Mouse (Mus musculus) liver, embryonic 14.5 days (tissue): ENCODE data around the gene Tubb1. TPM values are rescaled to one million over a fixed set of nuclear protein-coding genes. Genes with fewer than 3 reads are reported as not detected.

Experiments
- ATAC-seq: fragments of 200-750 bp; cut with Nextera tagmentation; 2 replicates; pipeline ENCODE4 v1.8.0; 2017; ENCODE audit warnings: moderate number of reproducible peaks, mild to moderate bottlenecking, moderate library complexity; ENCODE audit not compliant: insufficient read depth
- DNase-seq, 3 experiments: peaks; one replicate each; pipeline ENCODE4 v3.0.0-alpha.2; 2012 to 2013; ENCODE audit warnings: low read depth in 3 of 3, low spot score in 3 of 3
- H3K27ac ChIP-seq: fragments of 300-500 bp; sonication (generic); 2 replicates; pipeline ENCODE4 v1.5.1; 2014; ENCODE audit warnings: moderate library complexity, mild to moderate bottlenecking, control low read depth, inconsistent platforms
- H3K27me3 ChIP-seq: fragments of 300-500 bp; sonication (generic); 2 replicates; pipeline ENCODE4 v1.6.1; 2014; ENCODE audit warnings: mild to moderate bottlenecking, low read length, moderate library complexity; ENCODE audit not compliant: control insufficient read depth, insufficient read depth
- H3K36me3 ChIP-seq: fragments of 300-500 bp; sonication (generic); replicated peaks from 2 replicates; pipeline ENCODE4 v1.6.1; 2014; ENCODE audit warnings: low read depth; ENCODE audit not compliant: control insufficient read depth, insufficient read depth
- H3K4me1 ChIP-seq, 2 experiments: fragments of 200-500 bp in 1 of 2; fragments of 300-500 bp in 1 of 2; sonication (generic) in 1 of 2; replicated peaks; 2 replicates each; pipeline ENCODE4 v1.6.1; 2012 to 2014; ENCODE audit warnings: antibody characterized with exemption in 1 of 2, inconsistent platforms in 1 of 2, low read length in 1 of 2; ENCODE audit not compliant: control insufficient read depth in 2 of 2, insufficient read depth in 2 of 2
- H3K4me2 ChIP-seq: fragments of 300-500 bp; sonication (generic); 2 replicates; pipeline ENCODE4 v1.6.1; 2014; ENCODE audit warnings: low read depth, mild to moderate bottlenecking, control low read depth, moderate library complexity
- H3K4me3 ChIP-seq, 2 experiments: fragments of 200-500 bp in 1 of 2; fragments of 300-500 bp in 1 of 2; sonication (generic) in 1 of 2; 2 replicates each; pipeline ENCODE4 v1.5.1; 2012 to 2014; ENCODE audit warnings: low read depth in 2 of 2, low read length in 2 of 2, mild to moderate bottlenecking in 2 of 2, control low read depth in 1 of 2, inconsistent platforms in 1 of 2, moderate library complexity in 1 of 2; ENCODE audit not compliant: insufficient read depth in 1 of 2
- H3K9ac ChIP-seq: fragments of 300-500 bp; sonication (generic); replicated peaks from 2 replicates; pipeline ENCODE4 v1.6.1; 2014; ENCODE audit warnings: mild to moderate bottlenecking, control low read depth, moderate library complexity
- H3K9me3 ChIP-seq: fragments of 300-500 bp; sonication (generic); 2 replicates; pipeline ENCODE4 v1.6.1; 2016; ENCODE audit warnings: low read length, mixed read lengths; ENCODE audit not compliant: control insufficient read depth
- CTCF ChIP-seq: IDR thresholded peaks from 2 replicates; pipeline ENCODE4 v1.5.1; 2016; ENCODE audit warnings: antibody characterized with exemption, low read depth, control low read depth
- EP300 ChIP-seq: IDR thresholded peaks from 2 replicates; pipeline ENCODE4 v1.6.1; 2016; ENCODE audit warnings: antibody characterized with exemption, low read depth
- WGBS: fragments of 180-500 bp; shearing (Covaris S2); extraction: QIAGEN DNeasy Blood & Tissue Kit; methylation state at CpG from one replicate; pipeline ENCODE4 v1.1.7; 2014; ENCODE audit not compliant: insufficient replicate concordance; 5-methylcytosine and 5-hydroxymethylcytosine counted together
- polyA plus RNA-seq, 2 experiments: library from polyadenylated mRNA; depleted of rRNA in 1 of 2; stranded (reverse) in 1 of 2; unstranded in 1 of 2; fragments of >200 nt; fragmentation: Nextera tagmentation in 1 of 2; extraction: Ambion mirVana in 1 of 2; gene quantifications; 2 replicates each; pipeline versions ENCODE4 v1.2.1 to v1.2.3; 2012 to 2014

Gene Tubb1
- polyA plus RNA-seq, 2 experiments, result 24.3 to 24.9 TPM

DNA sequence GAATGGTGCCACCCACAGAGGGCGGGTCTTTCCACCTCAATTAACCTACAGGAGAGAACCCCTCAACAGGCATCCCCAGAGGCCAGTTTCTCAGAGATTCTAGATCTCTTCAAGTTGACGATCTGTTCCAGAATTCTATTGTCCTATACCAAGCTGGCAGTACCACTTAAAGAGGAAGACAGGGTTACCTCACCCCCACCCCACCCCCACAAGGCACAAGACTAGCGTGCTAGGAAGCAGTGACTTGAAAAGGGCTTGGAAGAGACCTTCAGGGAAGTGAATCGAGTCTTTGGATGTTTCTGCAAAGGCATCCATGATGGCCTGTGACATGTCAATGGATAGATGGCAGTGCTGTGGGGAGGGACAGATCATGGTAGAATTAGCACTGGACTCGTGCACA, 28.3 kb downstream of the Tubb1 start:
- TF ChIP-seq EP300 (no peak), CTCF (no peak)
- no peak overlapping the region for H3K27ac ChIP-seq
- 51% methylated on average over 5 of the region's 5 CpGs for WGBS
- H3K4me2 ChIP-seq, result no peak overlapping the region
- no peaks in the 10 kb centered on the region for H3K36me3 ChIP-seq
- ATAC-seq, result no peak
- H3K4me1 ChIP-seq, result peaks cover under 1 to 1% of the 10 kb centered on the region in 2 experiments
- no peaks in the 10 kb centered on the region for H3K9me3 ChIP-seq
- no peak overlapping the region for H3K4me3 ChIP-seq
- H3K27me3 ChIP-seq, result no peaks in the 10 kb centered on the region
- no peak for DNase-seq
- H3K9ac ChIP-seq, result no peak overlapping the region

DNA sequence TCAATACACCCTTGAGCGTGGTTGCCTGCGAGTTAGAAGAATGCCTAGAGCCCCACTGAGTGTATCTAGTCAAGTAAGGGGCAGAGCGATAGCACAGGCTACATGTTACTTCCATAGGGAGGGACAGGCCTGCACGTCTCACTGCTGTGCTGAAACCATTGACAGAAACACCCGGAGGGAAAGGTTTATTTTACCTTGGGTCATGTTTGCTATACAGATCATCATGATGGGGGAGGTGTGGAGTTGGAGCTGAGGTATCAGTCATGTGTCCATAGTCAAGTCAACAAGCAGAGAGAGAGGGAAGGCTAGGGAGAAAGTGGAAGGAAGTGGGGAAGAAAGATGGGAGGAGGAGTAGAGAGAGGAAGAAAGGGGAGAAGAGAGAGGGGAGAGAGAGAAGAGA, 36.5 kb downstream of the Tubb1 start:
- H3K9me3 ChIP-seq, result no peaks in the 10 kb centered on the region
- no peaks in the 10 kb centered on the region for H3K36me3 ChIP-seq
- H3K9ac ChIP-seq, result no peak overlapping the region
- peaks cover 0 to 2% of the 10 kb centered on the region in 2 experiments; a peak in 1 of 4 replicates for H3K4me1 ChIP-seq
- no peak for TF ChIP-seq EP300
- no peak for TF ChIP-seq CTCF
- H3K27me3 ChIP-seq, result no peaks in the 10 kb centered on the region
- no peak overlapping the region for H3K27ac ChIP-seq
- H3K4me2 ChIP-seq, result no peak overlapping the region
- WGBS, result 58% methylated on average over 5 of the region's 5 CpGs
- no peak overlapping the region for H3K4me3 ChIP-seq
- no peak for ATAC-seq
- DNase-seq, result no peak

DNA sequence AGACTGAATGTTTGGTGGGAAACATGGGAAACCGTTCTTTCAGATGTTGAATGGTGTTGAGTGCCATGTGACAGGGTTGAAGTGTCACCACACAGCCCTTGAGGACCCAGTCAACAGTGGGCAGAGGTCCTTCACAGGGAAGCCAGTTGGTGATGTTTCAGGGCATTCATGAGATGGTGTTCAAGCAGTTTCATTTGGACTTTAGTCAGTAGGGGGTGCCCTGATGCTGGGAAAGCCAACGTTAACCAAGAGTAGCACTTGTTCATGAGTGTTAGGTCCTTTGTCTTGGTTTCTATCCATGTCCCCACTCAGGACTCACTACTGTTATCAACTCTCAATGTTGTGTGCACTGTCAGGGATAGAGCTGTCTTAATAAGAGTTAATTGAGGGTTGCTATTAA, 42.4 kb downstream of the Tubb1 start:
- 41% methylated on average over 2 of the region's 2 CpGs for WGBS
- ATAC-seq, result no peak
- H3K36me3 ChIP-seq, result no peaks in the 10 kb centered on the region
- H3K27ac ChIP-seq, result no peak overlapping the region
- TF ChIP-seq CTCF (peak; percentile 49), EP300 (no peak)
- DNase-seq, result no peak
- no peak overlapping the region for H3K4me2 ChIP-seq
- H3K9ac ChIP-seq, result no peak overlapping the region
- H3K4me3 ChIP-seq, result no peak overlapping the region
- no peaks in the 10 kb centered on the region for H3K4me1 ChIP-seq
- H3K9me3 ChIP-seq, result no peaks in the 10 kb centered on the region
- H3K27me3 ChIP-seq, result no peaks in the 10 kb centered on the region

DNA sequence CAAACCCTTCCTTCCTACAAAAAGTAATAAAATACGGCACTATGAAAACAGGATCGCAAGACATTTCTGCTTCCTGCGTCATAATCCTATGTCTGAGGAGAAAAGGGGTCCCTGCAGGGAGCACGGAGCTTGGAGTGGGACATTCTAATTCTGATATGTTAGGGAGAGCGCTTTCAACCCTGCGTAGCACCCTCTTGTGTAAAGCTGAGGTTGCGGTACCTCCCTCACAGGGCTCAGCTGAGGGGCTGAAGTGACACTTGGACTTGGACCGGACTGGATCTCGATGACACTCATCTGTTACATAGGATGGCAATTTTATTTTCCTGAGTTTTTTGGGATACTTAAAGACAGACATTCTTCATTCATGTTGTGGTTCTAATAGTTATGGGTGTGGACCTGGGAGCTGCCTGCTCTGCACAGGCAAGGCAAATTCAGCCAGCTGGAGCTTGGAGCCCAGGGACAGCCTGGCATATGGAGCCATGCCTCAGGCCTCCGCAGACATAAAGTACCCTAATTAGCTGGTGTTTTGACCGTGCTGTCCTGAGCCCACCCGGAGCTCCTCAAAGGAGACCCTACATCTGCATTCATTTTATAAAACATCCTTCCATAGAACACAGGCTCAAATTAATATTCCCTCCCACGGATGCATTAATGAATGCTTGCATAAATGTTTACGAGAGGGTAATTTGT, 50.5 kb downstream of the Tubb1 start:
- no peak for TF ChIP-seq EP300
- no peak for TF ChIP-seq CTCF
- Histone ChIP-seq H3K4me2 (no peak overlapping the region), H3K27ac (no peak overlapping the region), H3K4me1 (no peaks in the 10 kb centered on the region), H3K9ac (no peak overlapping the region), H3K27me3 (no peaks in the 10 kb centered on the region), H3K9me3 (no peaks in the 10 kb centered on the region), H3K4me3 (no peak overlapping the region), H3K36me3 (no peaks in the 10 kb centered on the region)
- ATAC-seq, result no peak
- WGBS, result 72% methylated on average over 14 of the region's 14 CpGs
- no peak for DNase-seq

DNA sequence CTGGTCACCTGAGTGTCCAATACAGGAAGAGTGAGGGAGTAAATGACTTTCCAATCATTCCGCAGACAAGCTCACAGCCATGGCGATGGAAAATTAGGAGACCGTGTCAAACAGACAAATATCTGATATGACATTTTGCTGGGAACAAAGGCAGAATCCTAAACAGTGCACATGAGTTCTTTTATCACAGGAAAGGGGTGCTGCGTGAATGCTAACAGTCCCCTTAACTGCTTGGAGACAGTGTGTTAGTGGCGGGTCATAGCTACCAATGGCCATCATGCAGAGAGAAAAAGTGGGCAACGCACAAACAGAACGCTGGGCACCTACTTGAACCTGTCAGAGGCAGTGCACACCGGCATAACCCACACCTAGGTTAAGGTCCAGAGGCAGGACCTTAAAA, 51.0 kb downstream of the Tubb1 start:
- Histone ChIP-seq H3K9me3 (no peaks in the 10 kb centered on the region), H3K27ac (no peak overlapping the region), H3K4me3 (no peak overlapping the region), H3K9ac (no peak overlapping the region), H3K27me3 (no peaks in the 10 kb centered on the region), H3K36me3 (no peaks in the 10 kb centered on the region), H3K4me2 (no peak overlapping the region), H3K4me1 (no peaks in the 10 kb centered on the region)
- DNase-seq (no peak), ATAC-seq (no peak)
- 72% methylated on average over 8 of the region's 8 CpGs for WGBS
- TF ChIP-seq CTCF, result no peak
- no peak for TF ChIP-seq EP300
